Mouse (Mus musculus) stomach, postnatal 0 days (tissue): Measurements from ENCODE around the gene Ino80b.

Experiments used
- CTCF ChIP-seq: IDR thresholded peaks from 2 replicates; pipeline ENCODE4 v1.5.1; 2016; ENCODE audit warnings: antibody characterized with exemption, low read depth, mild to moderate bottlenecking, moderate library complexity
- EP300 ChIP-seq: optimal IDR thresholded peaks from 2 replicates; pipeline ENCODE3; 2016; ENCODE audit warnings: antibody characterized with exemption

DNA sequence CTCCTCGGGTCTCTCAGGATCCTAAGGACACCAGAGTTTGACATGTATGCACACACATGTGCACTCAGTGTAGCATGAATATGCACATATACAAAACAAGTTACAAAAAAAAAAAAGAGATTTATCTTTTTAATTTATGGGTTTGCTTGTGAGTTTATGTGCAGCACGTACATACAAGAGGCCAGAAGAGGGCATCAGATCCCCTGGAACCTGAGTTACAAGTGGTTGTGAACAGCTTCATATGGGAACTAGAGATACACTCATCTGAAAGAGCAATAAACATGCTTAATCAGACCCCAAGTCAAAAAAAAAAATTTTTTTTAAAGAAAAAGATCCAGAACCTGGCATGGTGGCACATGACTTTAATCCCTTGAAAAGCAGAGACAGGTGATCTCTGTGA, 50.3 kb downstream of the Ino80b start:
- peak; percentile 58 for TF ChIP-seq CTCF
- TF ChIP-seq EP300 = no peak
